16 mouse cellular contexts compared by ENCODE assay signal in the genomic region with DNA sequence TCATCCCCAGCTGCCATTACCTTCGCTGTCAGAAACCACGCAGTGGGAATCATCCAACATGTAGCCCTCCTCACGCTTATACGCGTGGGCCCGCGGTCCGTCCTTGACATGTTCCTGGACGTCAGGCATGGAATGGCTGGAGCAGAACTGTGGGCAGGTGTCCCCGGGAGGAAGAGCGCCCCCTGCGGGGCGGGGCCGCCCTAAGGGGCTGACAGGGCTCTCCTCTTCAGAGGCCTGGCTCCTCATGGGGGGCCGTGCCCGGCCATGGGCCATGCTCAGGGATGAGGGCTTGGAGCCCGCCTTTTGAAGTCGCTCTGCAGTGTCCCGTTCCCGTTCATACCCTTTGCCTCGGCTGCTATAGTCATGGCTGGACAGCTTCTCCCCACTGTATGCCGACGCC. TPM values are rescaled to one million over a fixed set of nuclear protein-coding genes. Genes with fewer than 3 reads are reported as not detected.
DNase-seq lines count a peak whose midpoint lies in the region; ATAC-seq and TF ChIP-seq lines count a peak whose summit lies in the region.
"Had no signal": no experiment of that assay in that cellular context is flagged by ENCODE, and none has a peak within 500 bp of the region (broad histone marks: within the 10 kb centered on the region; RNA-seq: fewer than 3 reads in every experiment).

No protein-coding gene starts in this region.

- no peak overlapping the region for H3K4me2 ChIP-seq in hindbrain, embryonic 16.5 days (ENCODE audit: low read length)
- no peak overlapping the region for H3K4me2 ChIP-seq in neural tube, embryonic 13.5 days

- H3K27me3 ChIP-seq in hindbrain, embryonic 10.5 days (ENCODE audit: insufficient read depth, poor library complexity, severe bottlenecking) = peaks cover 33% of the 10 kb centered on the region
- no peaks in the 10 kb centered on the region for H3K27me3 ChIP-seq in hindbrain, embryonic 16.5 days (replicated peaks; ENCODE audit: control insufficient read depth, insufficient read depth, low read length)
- no peaks in the 10 kb centered on the region for H3K27me3 ChIP-seq in neural tube, embryonic 13.5 days
- H3K27me3 ChIP-seq in embryonic facial prominence, embryonic 10.5 days (replicated peaks; ENCODE audit: low read depth, poor library complexity, severe bottlenecking) = peaks cover 35% of the 10 kb centered on the region
- no peaks in the 10 kb centered on the region; the same call in 1 of the 2 replicates for H3K27me3 ChIP-seq in small intestine, adult 2 months (ENCODE audit: control insufficient read depth, insufficient read depth, low read length)

- no peak for ATAC-seq in hindbrain, embryonic 16.5 days
- no peak for ATAC-seq in neural tube, embryonic 13.5 days (ENCODE audit: low read depth)
- ATAC-seq: inflammation-experienced regulatory T-cells, adult 6 months had no signal

- H3K36me3 ChIP-seq in hindbrain, embryonic 10.5 days = peaks cover 61% of the 10 kb centered on the region; the same call in 1 of the 2 replicates
- H3K36me3 ChIP-seq in hindbrain, embryonic 16.5 days (ENCODE audit: control insufficient read depth, insufficient read depth, low read length) = peaks cover 11% of the 10 kb centered on the region
- peaks cover 90% of the 10 kb centered on the region for H3K36me3 ChIP-seq in neural tube, embryonic 13.5 days
- peaks cover 4% of the 10 kb centered on the region; the same call in 1 of the 2 replicates for H3K36me3 ChIP-seq in embryonic facial prominence, embryonic 10.5 days (replicated peaks)
- no peaks in the 10 kb centered on the region for H3K36me3 ChIP-seq in small intestine, adult 2 months (ENCODE audit: control insufficient read depth, insufficient read depth, low read length)
- H3K36me3 ChIP-seq: forebrain, embryonic 10.5 days; heart, embryonic 12.5 days had no signal

- H3K4me3 ChIP-seq in hindbrain, embryonic 10.5 days = no peak overlapping the region
- H3K4me3 ChIP-seq in hindbrain, embryonic 16.5 days (ENCODE audit: low read length) = no peak overlapping the region
- H3K4me3 ChIP-seq in neural tube, embryonic 13.5 days = no peak overlapping the region
- no peak overlapping the region for H3K4me3 ChIP-seq in embryonic facial prominence, embryonic 10.5 days
- H3K4me3 ChIP-seq in small intestine, adult 2 months (ENCODE audit: low read depth, low read length) = peak overlapping the region; percentile 53; the same call in 1 of the 2 replicates
- H3K4me3 ChIP-seq: heart, embryonic 12.5 days had no signal

- 0 out of 2 replicates have a peak, but pooled peaks have one; percentile 15 for TF ChIP-seq CTCF in small intestine, adult 2 months (IDR thresholded peaks at IDR 0.05; ENCODE audit: extremely low read depth, insufficient read length, insufficient replicate concordance, low read depth, low read length)

- WGBS in hindbrain, embryonic 10.5 days = 90% methylated on average over 23 of the region's 23 CpGs
- 87% methylated on average over 23 of the region's 23 CpGs for WGBS in hindbrain, embryonic 16.5 days
- 90% methylated on average over 21 of the region's 23 CpGs for WGBS in neural tube, embryonic 13.5 days
- 90% methylated on average over 23 of the region's 23 CpGs for WGBS in embryonic facial prominence, embryonic 10.5 days
- WGBS in small intestine, adult 2 months = 91% methylated on average over 23 of the region's 23 CpGs

- no peaks in the 10 kb centered on the region for H3K9me3 ChIP-seq in hindbrain, embryonic 10.5 days
- no peaks in the 10 kb centered on the region for H3K9me3 ChIP-seq in hindbrain, embryonic 16.5 days (ENCODE audit: control insufficient read depth, low read length)
- H3K9me3 ChIP-seq in neural tube, embryonic 13.5 days = no peaks in the 10 kb centered on the region
- H3K9me3 ChIP-seq in embryonic facial prominence, embryonic 10.5 days = no peaks in the 10 kb centered on the region
- H3K9me3 ChIP-seq: forebrain, embryonic 10.5 days; heart, embryonic 12.5 days had no signal

- H3K27ac ChIP-seq in hindbrain, embryonic 10.5 days = 0 out of 2 replicates have a peak overlapping the region, but pooled peaks have one; percentile 83
- H3K27ac ChIP-seq in hindbrain, embryonic 16.5 days (ENCODE audit: low read depth, low read length) = no peak overlapping the region
- H3K27ac ChIP-seq in neural tube, embryonic 13.5 days (replicated peaks) = no peak overlapping the region
- H3K27ac ChIP-seq in embryonic facial prominence, embryonic 10.5 days (replicated peaks) = 0 out of 2 replicates have a peak overlapping the region, but pooled peaks have one; percentile 87
- H3K27ac ChIP-seq in small intestine, adult 2 months (ENCODE audit: insufficient read depth, low read depth, low read length) = no peak overlapping the region

- DNase-seq in hindbrain, embryonic 10.5 days (ENCODE audit: low spot score) = no peak
- no peak for DNase-seq in neural tube, embryonic 10.5 days (ENCODE audit: extremely low spot score, low spot score)
- DNase-seq in embryonic facial prominence, embryonic 10.5 days (ENCODE audit: low spot score) = no peak
- no peak for DNase-seq in spleen, postnatal 36 days (ENCODE audit: low spot score in 2 of 2)
- no peak for DNase-seq in left cerebral cortex, postnatal 36 days (ENCODE audit: low spot score in 2 of 2)
- DNase-seq: adrenal gland, postnatal 36 days; lung, postnatal 36 days; spleen, adult 18-20 months had no signal

- H3K9ac ChIP-seq in hindbrain, embryonic 16.5 days (ENCODE audit: low read depth, low read length) = no peak overlapping the region
- H3K9ac ChIP-seq in neural tube, embryonic 13.5 days = 0 out of 2 replicates have a peak overlapping the region, but pooled peaks have one; percentile 43
- H3K9ac ChIP-seq: heart, embryonic 12.5 days had no signal

- peaks cover 45% of the 10 kb centered on the region for H3K4me1 ChIP-seq in hindbrain, embryonic 10.5 days (replicated peaks)
- peaks cover 9% of the 10 kb centered on the region for H3K4me1 ChIP-seq in hindbrain, embryonic 16.5 days (ENCODE audit: control insufficient read depth, insufficient read depth, low read depth, low read length)
- peaks cover 22% of the 10 kb centered on the region for H3K4me1 ChIP-seq in neural tube, embryonic 13.5 days (replicated peaks)
- H3K4me1 ChIP-seq in embryonic facial prominence, embryonic 10.5 days = peaks cover 41% of the 10 kb centered on the region
- peaks cover 36% of the 10 kb centered on the region for H3K4me1 ChIP-seq in small intestine, adult 2 months (ENCODE audit: control insufficient read depth, insufficient read depth, insufficient read length, low read length)

- intact Hi-C loops in left cerebral cortex, postnatal 36 days (cut with DNase I) = no loop called here

- 0 out of 2 replicates have a peak, but pooled peaks have one; percentile 0 for TF ChIP-seq POLR2A in small intestine, adult 2 months (IDR thresholded peaks at IDR 0.05; ENCODE audit: low read depth, low read length)

RNA-seq across cellular contexts. Expression of a gene that starts 11.7 kb away (rescaled TPM):
- 77.0 and 83.8 TPM in 2 replicates for polyA plus RNA-seq in hindbrain, embryonic 10.5 days (2016; fragmentation: Nextera tagmentation; extraction: Ambion mirVana)
- polyA plus RNA-seq in hindbrain, embryonic 16.5 days (2015; fragmentation: Nextera tagmentation; extraction: Ambion mirVana) = 58.6 and 60.9 TPM in 2 replicates
- 48.6 and 64.1 TPM in 2 replicates for polyA plus RNA-seq in neural tube, embryonic 13.5 days (2015; fragmentation: Nextera tagmentation; extraction: Ambion mirVana)
- polyA plus RNA-seq in embryonic facial prominence, embryonic 10.5 days (2016; fragmentation: Nextera tagmentation; extraction: Ambion mirVana) = 68.3 and 72.8 TPM in 2 replicates
- polyA plus RNA-seq in small intestine, adult 2 months (2012; rRNA removed) = 127 and 189 TPM in 2 replicates
- 10 to 100 TPM; 23.9 to 39.4 TPM for total RNA-seq in left cerebral cortex, postnatal 36 days (2021)

RNA-seq across cellular contexts. Expression of a gene that starts 22.9 kb away (rescaled TPM):
- polyA plus RNA-seq in hindbrain, embryonic 10.5 days (2016; fragmentation: Nextera tagmentation; extraction: Ambion mirVana) = 36.6 and 39.1 TPM in 2 replicates
- polyA plus RNA-seq in hindbrain, embryonic 16.5 days (2015; fragmentation: Nextera tagmentation; extraction: Ambion mirVana) = 47.6 and 53.9 TPM in 2 replicates
- 43.8 and 44.0 TPM in 2 replicates for polyA plus RNA-seq in neural tube, embryonic 13.5 days (2015; fragmentation: Nextera tagmentation; extraction: Ambion mirVana)
- polyA plus RNA-seq in embryonic facial prominence, embryonic 10.5 days (2016; fragmentation: Nextera tagmentation; extraction: Ambion mirVana) = 32.7 and 34.1 TPM in 2 replicates
- 48.3 and 86.7 TPM in 2 replicates for polyA plus RNA-seq in small intestine, adult 2 months (2012; rRNA removed)
- total RNA-seq in left cerebral cortex, postnatal 36 days (2021) = 100 to 1,000 TPM in 1 of 2 experiments, 10 to 100 TPM in 1; 77.6 to 107 TPM

RNA-seq across cellular contexts. Expression of a gene that starts 25.9 kb away (rescaled TPM):
- 0.34 and 0.39 TPM in 2 replicates for polyA plus RNA-seq in hindbrain, embryonic 10.5 days (2016; fragmentation: Nextera tagmentation; extraction: Ambion mirVana)
- polyA plus RNA-seq in hindbrain, embryonic 16.5 days (2015; fragmentation: Nextera tagmentation; extraction: Ambion mirVana) = not detected in 2 replicates
- polyA plus RNA-seq in neural tube, embryonic 13.5 days (2015; fragmentation: Nextera tagmentation; extraction: Ambion mirVana) = 0.18 TPM in 1 of 2 replicates, not detected in the other
- polyA plus RNA-seq in embryonic facial prominence, embryonic 10.5 days (2016; fragmentation: Nextera tagmentation; extraction: Ambion mirVana) = 0.43 and 0.69 TPM in 2 replicates
- 0.18 and 0.35 TPM in 2 replicates for polyA plus RNA-seq in small intestine, adult 2 months (2012; rRNA removed)
- not detected for total RNA-seq in left cerebral cortex, postnatal 36 days (2021)
- total RNA-seq: gastrocnemius, adult 18-20 months; layer of hippocampus, postnatal 10 days had no signal

RNA-seq across cellular contexts. Expression of a gene that starts 53.1 kb away (rescaled TPM):
- 2.4 and 3.4 TPM in 2 replicates for polyA plus RNA-seq in hindbrain, embryonic 10.5 days (2016; fragmentation: Nextera tagmentation; extraction: Ambion mirVana)
- 2.1 and 2.4 TPM in 2 replicates for polyA plus RNA-seq in hindbrain, embryonic 16.5 days (2015; fragmentation: Nextera tagmentation; extraction: Ambion mirVana)
- 2.8 and 3.0 TPM in 2 replicates for polyA plus RNA-seq in neural tube, embryonic 13.5 days (2015; fragmentation: Nextera tagmentation; extraction: Ambion mirVana)
- 2.7 and 2.8 TPM in 2 replicates for polyA plus RNA-seq in embryonic facial prominence, embryonic 10.5 days (2016; fragmentation: Nextera tagmentation; extraction: Ambion mirVana)
- 6.1 and 12.0 TPM in 2 replicates for polyA plus RNA-seq in small intestine, adult 2 months (2012; rRNA removed)
- total RNA-seq in left cerebral cortex, postnatal 36 days (2021) = 1 to 10 TPM; 1.7 to 1.8 TPM

RNA-seq across cellular contexts. Expression of a gene that starts 57.0 kb away (rescaled TPM):
- 24.9 and 30.7 TPM in 2 replicates for polyA plus RNA-seq in hindbrain, embryonic 10.5 days (2016; fragmentation: Nextera tagmentation; extraction: Ambion mirVana)
- polyA plus RNA-seq in hindbrain, embryonic 16.5 days (2015; fragmentation: Nextera tagmentation; extraction: Ambion mirVana) = 25.1 and 25.7 TPM in 2 replicates
- 21.9 and 25.3 TPM in 2 replicates for polyA plus RNA-seq in neural tube, embryonic 13.5 days (2015; fragmentation: Nextera tagmentation; extraction: Ambion mirVana)
- polyA plus RNA-seq in embryonic facial prominence, embryonic 10.5 days (2016; fragmentation: Nextera tagmentation; extraction: Ambion mirVana) = 23.3 and 26.1 TPM in 2 replicates
- 34.5 and 56.7 TPM in 2 replicates for polyA plus RNA-seq in small intestine, adult 2 months (2012; rRNA removed)
- 10 to 100 TPM; 14.4 to 17.0 TPM for total RNA-seq in left cerebral cortex, postnatal 36 days (2021)

Comparison
In these comparisons a context has a peak if more than half of its experiments do, and no peak if none do; other contexts are left out.
1. H3K27ac ChIP-seq: peak in hindbrain, embryonic 10.5 days (single experiment) and embryonic facial prominence, embryonic 10.5 days (single experiment); none in hindbrain, embryonic 16.5 days (single experiment), neural tube, embryonic 13.5 days (single experiment) and small intestine, adult 2 months (single experiment).